Mouse (Mus musculus) myocyte (in vitro differentiated cells): ENCODE data around the gene Plekhm2.

Source experiments
- MAX ChIP-seq: IDR thresholded peaks from one replicate; pipeline ENCODE4 v1.6.1; 2011; ENCODE audit warnings: low read depth, mild to moderate bottlenecking, control low read depth
- POLR2A ChIP-seq: IDR thresholded peaks from one replicate; pipeline ENCODE4 v1.6.1; 2011; ENCODE audit warnings: low read depth, mild to moderate bottlenecking, control low read depth, moderate library complexity; ENCODE audit not compliant: insufficient read length
- POLR2AphosphoS2 ChIP-seq: IDR thresholded peaks from one replicate; pipeline ENCODE4 v1.6.1; 2011; ENCODE audit warnings: low read depth, control low read depth; ENCODE audit not compliant: insufficient read length
- TCF12 ChIP-seq: IDR thresholded peaks from one replicate; pipeline ENCODE4 v1.6.1; 2011; ENCODE audit warnings: mild to moderate bottlenecking, control low read depth; ENCODE audit not compliant: poor library complexity, insufficient read depth, severe bottlenecking

DNA sequence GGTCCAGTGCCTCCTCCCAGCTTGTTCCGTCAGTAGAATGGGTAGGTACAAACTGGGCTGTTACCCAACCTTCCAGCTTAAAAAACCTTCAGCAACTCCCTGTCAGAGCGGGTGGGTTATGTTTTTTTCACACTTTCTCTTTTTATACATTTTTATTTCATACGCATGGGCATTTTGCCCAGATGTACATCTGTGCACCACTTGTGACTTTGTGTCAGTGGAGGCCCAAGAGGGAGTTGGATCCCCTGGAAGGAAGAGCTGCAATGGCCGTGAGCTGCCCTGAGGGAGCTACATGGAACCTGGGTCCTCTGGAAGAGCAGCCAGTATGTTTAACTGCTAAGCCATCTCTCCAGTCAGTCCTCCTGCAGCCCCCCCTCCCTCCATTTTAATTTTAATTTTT, 6.7 kb upstream of the Plekhm2 start:
- no peak for TF ChIP-seq POLR2A
- TF ChIP-seq MAX, result no peak
- no peak for TF ChIP-seq TCF12
- TF ChIP-seq POLR2AphosphoS2, result no peak
